Mouse (Mus musculus) regulatory T cell (primary cell): ENCODE results near the gene Tjp2.
"Not testable (repeated sequence)": the region's sequence is repeated elsewhere in the genome, so short reads cannot be mapped to it uniquely, and the experiment has no call there.

Experiments
- in situ Hi-C: fragments of 300-600 bp; cut with MboI, MseI; formaldehyde crosslinking; loops from one replicate; pipeline ENCODE4 v1.15.1; 2025; ENCODE audit warnings: high pct_unique_total_duplicates

Gene Tjp2

GRCm38 (mm10) chr19:24221455-24221854 is 3.4 kb downstream of the Tjp2 start:
- in situ Hi-C loops: no loop called here

GRCm38 (mm10) chr19:24220795-24221445 is 3.9 kb downstream of the Tjp2 start:
- in situ Hi-C loops: no loop called here

- in situ Hi-C loops: no loop called here
Observed at GRCm38 (mm10) chr19:24219011-24219410, 5.8 kb downstream of the Tjp2 start.

GRCm38 (mm10) chr19:24218291-24218690 is 6.5 kb downstream of the Tjp2 start:
- in situ Hi-C loops: no loop called here

- in situ Hi-C loops: no loop called here
Observed at GRCm38 (mm10) chr19:24217851-24218250, 7.0 kb downstream of the Tjp2 start.

GRCm38 (mm10) chr19:24216771-24217170 is 8.1 kb downstream of the Tjp2 start:
- in situ Hi-C loops: no loop called here

GRCm38 (mm10) chr19:24214939-24215338 is 9.9 kb downstream of the Tjp2 start:
- in situ Hi-C loops: loop anchor here (5.0 kb wide), 1 partner anchor 63 kb away; no protein-coding TSS in a partner anchor

- in situ Hi-C loops: loop anchor here (5.0 kb wide), 1 partner anchor 61 kb away; no protein-coding TSS in a partner anchor
Observed at GRCm38 (mm10) chr19:24213299-24213698, 11.5 kb downstream of the Tjp2 start.

GRCm38 (mm10) chr19:24212552-24213249 is 12.1 kb downstream of the Tjp2 start:
- in situ Hi-C loops: loop anchor here (5.0 kb wide), 1 partner anchor 60 kb away; no protein-coding TSS in a partner anchor

- in situ Hi-C loops: loop anchor here (5.0 kb wide), 1 partner anchor 59 kb away; no protein-coding TSS in a partner anchor
Observed at GRCm38 (mm10) chr19:24211168-24211567, 13.7 kb downstream of the Tjp2 start.

GRCm38 (mm10) chr19:24209516-24209915 is 15.3 kb downstream of the Tjp2 start:
- in situ Hi-C loops: no loop called here

GRCm38 (mm10) chr19:24207967-24208366 is 16.9 kb downstream of the Tjp2 start:
- in situ Hi-C loops: no loop called here

GRCm38 (mm10) chr19:24205001-24205400 is 19.8 kb downstream of the Tjp2 start:
- in situ Hi-C loops: no loop called here

- in situ Hi-C loops: no loop called here
Observed at GRCm38 (mm10) chr19:24201848-24202247, 23.0 kb downstream of the Tjp2 start.

GRCm38 (mm10) chr19:24200566-24200965 is 24.3 kb downstream of the Tjp2 start:
- in situ Hi-C loops: no loop called here

- in situ Hi-C loops: loop anchor here (10.0 kb wide), 1 partner anchor 64 kb away; no protein-coding TSS in a partner anchor
Observed at GRCm38 (mm10) chr19:24198676-24199303, 26.0 kb downstream of the Tjp2 start.

- in situ Hi-C loops: loop anchor here (10.0 kb wide), 1 partner anchor 63 kb away; no protein-coding TSS in a partner anchor
Observed at GRCm38 (mm10) chr19:24197338-24197737, 27.5 kb downstream of the Tjp2 start.

GRCm38 (mm10) chr19:24195224-24195623 is 29.6 kb downstream of the Tjp2 start:
- in situ Hi-C loops: loop anchor here (10.0 kb wide), 1 partner anchor 60 kb away; no protein-coding TSS in a partner anchor

- in situ Hi-C loops: loop anchor here (10.0 kb wide), 1 partner anchor 59 kb away; no protein-coding TSS in a partner anchor
Observed at GRCm38 (mm10) chr19:24194216-24194615, 30.6 kb downstream of the Tjp2 start.

- in situ Hi-C loops: loop anchor here (10.0 kb wide), 1 partner anchor 58 kb away; no protein-coding TSS in a partner anchor
Observed at GRCm38 (mm10) chr19:24192946-24193345, 31.9 kb downstream of the Tjp2 start.

GRCm38 (mm10) chr19:24187791-24188190 is 37.0 kb downstream of the Tjp2 start:
- in situ Hi-C loops: no loop called here

- in situ Hi-C loops: not testable (repeated sequence)
Observed at GRCm38 (mm10) chr19:24187358-24187757, 37.5 kb downstream of the Tjp2 start.
